Mouse (Mus musculus) cerebellum, adult 9-11 months (tissue): Measurements from ENCODE around the gene Zp2.

Experiments used
- DNase-seq: peaks from one replicate; pipeline ENCODE4 v3.0.0; 2022

The Zp2 gene

DNA sequence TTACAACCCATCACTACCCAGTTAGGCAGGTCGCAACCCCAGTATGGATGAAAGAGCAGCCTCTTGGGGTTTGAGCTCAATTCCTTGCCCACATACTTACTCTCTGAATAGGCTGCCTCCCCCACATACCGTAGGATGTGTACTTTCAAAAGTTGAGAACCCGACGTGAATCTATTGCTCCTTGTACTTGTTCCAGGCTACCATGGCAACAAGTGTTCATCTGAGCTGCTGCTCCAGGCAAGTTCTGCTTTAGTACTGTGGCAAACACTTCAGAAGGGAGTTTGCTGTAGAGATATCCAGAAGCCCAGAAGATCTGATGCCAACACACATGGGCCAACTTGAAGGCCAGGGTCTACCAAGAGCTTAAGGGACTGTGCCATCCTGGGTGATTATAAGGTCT lies 16.1 kb downstream of the Zp2 start:
- DNase-seq: no peak

DNA sequence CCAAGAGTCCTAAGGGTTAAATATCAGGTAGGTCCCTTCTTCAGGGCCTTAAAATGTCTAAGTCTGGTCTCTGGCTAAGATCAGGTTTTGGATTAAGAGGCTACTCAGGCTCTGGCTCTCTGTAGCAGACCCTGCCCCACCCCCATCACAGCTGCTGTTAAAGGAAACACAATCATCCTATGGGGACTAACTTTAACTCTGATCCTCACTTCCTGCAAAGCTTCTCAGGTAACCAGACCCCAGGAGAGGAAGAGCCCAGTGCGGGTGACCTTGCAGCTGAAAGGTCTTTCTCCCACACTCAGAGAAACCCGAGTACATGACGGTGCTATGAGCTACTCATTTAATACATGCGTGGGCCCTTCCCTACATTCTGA lies 17.4 kb downstream of the Zp2 start:
- no peak for DNase-seq

DNA sequence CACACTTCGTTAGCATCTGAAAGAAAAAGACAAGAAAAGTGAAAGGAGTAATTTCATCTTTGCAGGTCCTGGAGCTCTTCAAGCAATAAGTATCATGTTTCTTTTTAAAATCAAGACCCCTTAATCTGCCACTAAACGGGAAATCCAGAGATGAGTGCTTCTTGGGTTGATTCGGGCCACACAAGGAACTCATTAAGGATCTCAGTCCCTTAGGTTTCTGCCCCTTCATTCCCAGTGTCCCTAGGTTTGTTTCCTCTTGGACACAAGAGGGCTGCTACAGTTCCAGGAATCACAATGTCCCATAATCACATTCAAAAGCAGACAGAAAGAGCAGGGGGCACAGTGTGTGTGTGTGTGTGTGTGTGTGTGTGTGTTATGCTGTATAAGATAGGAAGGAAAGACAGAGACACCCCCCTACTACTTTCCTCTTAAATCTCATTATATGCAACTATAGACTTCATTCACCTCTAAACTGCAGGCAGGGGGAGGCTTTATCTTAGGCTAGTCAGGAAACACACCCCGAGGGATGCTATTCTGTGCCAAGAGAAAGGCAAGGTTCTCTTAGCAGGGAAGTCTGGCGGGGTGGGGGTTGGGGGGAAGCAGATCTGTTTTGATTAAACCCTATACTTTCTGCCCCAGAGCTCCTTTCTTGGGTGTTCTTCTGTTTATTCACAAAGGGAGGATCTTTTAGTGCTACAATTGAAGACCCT lies 18.0 kb downstream of the Zp2 start:
- DNase-seq: no peak

DNA sequence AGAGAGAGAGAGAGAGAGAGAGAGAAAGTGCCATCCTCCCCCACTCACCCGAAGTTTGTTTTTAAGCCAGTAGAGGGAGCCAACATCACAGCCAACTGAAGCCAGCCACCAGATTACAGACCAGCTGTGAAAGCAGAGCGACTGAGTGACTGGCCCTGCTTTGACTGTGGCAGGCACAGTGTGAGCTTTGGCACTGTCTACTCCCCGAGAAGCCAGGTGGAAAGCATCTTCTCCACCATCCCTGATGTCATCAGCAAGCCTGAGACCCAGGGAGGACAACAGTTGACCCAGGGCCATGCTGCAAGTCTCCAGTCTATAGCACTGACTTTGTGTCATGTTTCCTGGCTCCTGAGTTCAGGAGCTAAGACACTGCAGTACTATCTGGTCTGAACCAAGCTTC lies 20.2 kb downstream of the Zp2 start:
- peak; percentile 57 for DNase-seq

DNA sequence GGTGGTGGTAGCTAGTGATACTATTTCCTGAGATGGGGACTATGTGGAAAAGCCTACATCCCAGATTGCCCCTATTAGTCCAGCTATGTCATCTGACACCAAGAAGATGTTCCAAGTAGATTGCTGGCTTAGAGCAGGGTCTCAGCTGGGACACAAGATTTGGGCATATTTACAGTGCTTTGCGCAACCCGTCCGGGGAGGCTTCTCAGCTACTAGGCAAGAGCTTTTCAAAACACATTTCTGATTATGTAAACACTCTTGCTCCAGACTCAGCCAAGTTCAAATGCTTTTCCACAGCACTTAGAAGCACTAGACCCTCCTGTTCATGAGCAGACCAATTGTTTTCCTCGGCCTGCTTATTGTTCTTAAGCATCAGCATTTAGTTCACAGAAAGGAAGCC lies 21.3 kb downstream of the Zp2 start:
- DNase-seq: no peak

DNA sequence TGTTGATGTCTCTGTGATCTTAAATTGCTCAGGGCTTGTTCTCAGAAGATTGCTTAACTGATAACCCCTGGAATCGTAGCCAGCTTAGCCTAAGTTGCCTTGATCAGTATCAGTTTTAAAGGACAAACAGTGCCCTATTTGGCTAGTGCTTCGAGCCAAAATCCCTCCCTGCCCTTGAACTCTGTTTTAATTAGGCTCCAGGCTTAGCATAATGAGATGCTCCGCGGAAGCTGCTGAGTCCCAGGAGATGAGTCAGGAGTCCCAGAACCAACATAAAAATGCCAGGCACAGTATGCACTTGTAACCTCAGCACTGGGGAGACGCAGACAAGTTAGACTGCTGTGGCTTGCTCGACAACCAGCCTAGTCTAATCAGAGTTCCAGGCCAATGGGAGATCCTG lies 27.6 kb downstream of the Zp2 start:
- no peak for DNase-seq

DNA sequence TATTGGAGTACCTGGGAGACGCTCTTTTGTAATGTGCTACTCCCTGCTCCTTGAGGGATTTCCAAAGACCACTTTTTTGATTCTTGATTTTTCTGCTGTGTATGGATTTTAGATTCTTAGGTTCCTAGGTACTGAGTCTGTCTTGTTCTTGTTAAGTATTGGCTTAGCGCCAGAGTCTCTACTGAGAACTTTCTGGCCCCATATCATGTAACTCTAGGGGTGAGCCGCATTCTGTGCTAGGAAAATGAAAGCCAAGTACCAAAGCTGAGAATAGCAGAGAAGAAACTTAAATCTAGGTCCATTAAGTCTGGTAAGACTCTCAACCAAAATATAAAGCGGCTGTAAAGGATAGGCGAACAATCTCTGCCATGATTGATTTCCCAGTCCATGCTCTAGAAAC lies 28.1 kb downstream of the Zp2 start:
- no peak for DNase-seq

DNA sequence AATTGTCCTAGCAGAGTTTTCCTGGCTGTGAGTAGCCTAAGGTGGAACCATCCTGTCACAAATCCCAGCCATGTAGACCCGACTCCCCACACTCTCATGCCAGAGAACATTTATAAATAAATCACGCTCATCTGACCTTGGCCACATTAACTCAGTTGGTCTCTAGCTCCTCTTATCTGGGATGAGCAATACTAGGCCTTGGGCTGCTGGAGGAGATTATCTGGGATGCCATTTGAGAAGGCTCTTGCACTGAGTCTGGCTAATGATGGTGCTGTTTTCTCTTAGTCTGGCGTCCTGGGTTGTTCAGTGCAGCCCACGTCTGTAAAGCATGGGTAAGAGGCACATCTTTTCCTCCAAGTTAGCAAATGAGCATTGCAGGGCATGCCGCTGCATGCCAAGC lies 35.4 kb downstream of the Zp2 start:
- no peak for DNase-seq

DNA sequence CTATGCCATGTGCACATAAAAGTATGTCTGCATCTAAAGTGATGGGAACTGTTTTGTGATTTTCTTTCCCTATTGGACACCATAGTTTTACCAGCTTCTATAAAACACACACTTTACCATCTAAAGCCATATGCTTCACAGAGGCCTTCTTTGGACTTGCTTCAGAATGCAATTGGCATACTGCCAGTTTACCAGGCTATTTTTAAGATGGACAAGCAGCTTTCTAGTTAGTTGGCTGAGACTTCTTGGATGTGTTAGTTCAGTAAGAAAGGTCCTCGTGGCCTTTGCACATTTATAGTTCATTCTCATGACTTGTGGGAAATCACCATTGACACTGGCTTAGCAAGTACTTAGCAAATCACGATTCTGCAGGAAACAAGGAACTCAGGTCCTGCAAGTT lies 38.7 kb downstream of the Zp2 start:
- DNase-seq: peak; percentile 46

DNA sequence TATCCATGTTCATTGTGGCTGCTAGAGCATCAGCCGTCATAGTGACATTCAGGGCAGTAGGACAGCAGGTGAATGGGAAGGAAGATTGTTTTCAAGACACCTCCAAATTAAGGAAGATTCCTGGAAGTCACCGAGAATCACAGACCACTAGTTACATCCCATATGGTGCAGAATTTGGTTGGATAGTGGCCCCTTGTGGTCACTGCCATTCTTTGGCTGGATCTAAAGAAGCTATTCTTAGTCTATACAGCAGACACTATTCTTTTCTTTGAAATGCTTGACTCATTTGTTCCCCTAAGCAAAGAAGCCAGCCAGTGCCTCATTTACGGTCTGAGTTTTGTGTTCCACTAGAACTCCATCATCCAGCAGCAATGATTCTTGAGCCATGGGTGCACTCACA lies 40.1 kb downstream of the Zp2 start:
- no peak for DNase-seq

DNA sequence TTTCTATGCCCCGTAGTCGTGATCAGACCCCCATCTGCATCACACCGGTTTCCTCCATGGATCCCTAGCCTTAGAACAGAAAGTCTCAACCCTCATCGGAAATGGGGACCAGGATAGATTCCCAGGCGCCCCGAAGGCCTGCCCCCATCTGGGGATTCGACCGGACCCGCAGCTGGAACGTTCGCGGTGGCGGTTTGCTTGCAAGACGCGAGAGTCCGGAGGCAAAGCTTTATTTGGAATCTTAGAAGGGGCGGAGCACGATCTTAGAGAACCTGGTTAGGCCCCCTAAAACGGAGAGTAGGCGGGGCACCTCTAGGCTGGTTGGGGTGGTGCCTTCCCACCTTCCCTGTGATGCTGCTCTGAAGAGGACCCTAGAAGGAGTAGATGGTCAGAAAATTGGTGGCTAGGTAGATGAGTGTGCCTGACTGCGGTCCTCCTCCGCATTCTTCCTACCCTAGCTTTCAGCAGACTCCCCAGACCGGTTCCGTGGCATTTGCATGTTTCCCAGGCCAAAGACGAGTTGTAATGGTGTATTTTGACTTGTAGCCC lies 42.0 kb downstream of the Zp2 start:
- peak; percentile 30 for DNase-seq

DNA sequence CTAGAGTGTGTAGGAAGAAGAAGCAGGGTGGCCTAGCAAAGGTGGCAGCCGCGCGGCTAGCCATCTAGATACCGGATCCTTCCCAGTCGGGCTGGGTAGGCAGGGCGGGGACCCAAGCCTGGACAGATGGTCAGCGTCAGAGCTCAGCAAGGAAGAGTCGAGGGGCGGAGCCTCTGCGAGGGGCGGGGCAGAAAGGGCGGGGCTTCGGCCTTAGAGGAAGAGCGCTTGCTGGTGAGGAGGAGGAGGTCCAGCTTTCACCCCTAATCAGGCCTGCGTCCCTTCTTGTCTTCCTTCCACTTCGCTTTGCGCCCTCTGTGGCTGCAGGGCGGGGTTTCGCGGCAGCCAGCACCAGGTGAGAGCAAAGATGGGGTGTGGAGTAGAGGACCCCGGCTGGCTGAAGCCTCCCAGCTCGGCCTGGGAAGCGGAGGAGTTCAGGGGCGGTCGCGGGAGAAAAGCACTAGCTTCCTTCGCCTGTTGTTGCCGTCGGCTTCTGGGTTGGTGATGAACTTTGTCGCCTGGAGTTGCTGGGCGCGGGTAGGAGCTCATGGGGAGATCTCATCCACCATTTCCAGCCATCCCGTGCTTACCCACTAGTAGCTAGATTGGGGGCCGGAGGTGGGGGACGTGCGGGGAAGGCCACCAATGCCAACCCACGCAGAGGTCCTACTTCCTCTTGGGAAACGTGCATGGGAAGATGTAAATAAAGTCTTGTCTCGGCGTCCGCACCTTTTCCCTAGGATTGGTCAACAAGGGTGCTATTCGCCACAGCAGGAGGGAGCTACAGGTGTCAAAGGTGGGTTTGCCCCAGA lies 42.7 kb downstream of the Zp2 start, which contains the start of gene Tmem159:
TSS of gene Tmem159 (plus strand) at position 190 of the 809 bp plus-strand sequence.
- DNase-seq: peak; percentile 88

DNA sequence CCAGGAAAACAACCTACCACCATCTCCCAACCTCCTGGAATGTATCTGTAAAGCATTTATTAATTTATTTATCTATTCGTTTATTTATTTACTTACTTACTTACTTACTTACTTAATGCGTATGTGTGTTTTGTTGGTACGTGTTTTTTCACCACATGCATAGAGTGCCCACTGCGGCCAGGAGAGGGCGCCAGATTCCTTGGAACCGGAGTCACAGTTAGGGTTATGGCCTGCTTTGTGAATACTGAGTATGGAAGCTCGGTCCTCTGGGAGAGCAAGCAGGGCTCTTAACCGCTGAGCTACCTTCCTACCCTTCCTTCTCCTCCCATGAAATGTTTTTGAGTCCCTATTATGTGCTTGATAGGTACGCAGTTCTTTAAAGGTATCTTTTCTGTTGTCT lies 46.7 kb downstream of the Zp2 start:
- peak; percentile 47 for DNase-seq

DNA sequence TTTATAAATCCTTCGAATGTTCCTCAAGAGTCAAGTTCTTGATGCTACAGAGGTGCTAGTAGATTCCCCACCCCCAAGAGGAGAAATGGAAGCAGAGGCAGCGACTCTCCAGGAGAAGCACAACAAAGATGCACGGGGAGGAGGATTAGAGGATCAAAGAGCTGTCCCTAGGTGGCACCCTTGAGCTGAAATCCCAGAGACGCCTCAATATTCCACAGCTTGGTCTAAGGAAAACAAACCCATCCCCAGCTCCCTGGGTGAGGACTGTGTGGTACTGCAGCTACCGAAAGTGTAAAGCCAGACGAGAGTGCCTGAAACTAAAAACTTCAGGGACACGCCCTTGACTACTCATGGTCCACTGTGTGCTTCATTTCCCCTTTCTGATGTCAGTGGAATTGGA lies 47.2 kb downstream of the Zp2 start:
- DNase-seq: peak; percentile 49

DNA sequence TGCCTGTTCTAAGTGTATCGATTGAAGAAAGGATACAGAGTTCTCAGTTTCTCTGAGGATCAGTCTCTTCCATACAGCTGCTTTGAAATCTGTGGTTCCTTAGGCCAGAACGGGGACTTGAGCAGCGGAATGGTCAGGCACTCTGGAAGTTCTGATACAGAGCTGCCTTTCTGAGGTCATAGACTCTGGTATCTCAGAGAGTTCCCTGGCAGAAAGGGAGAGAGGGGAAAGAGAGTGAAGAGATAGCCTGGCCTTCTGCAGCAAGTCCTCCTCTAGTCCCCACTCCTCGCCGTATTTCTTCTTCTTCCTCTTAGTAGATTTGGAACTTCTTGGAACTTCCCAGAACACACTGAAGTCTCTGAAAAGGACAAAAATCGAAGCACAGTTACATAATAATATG lies 49.9 kb downstream of the Zp2 start, which contains the start of gene Dnah3:
TSS of gene Dnah3 (minus strand) at position 101 of the 400 bp plus-strand sequence.
- no peak for DNase-seq

DNA sequence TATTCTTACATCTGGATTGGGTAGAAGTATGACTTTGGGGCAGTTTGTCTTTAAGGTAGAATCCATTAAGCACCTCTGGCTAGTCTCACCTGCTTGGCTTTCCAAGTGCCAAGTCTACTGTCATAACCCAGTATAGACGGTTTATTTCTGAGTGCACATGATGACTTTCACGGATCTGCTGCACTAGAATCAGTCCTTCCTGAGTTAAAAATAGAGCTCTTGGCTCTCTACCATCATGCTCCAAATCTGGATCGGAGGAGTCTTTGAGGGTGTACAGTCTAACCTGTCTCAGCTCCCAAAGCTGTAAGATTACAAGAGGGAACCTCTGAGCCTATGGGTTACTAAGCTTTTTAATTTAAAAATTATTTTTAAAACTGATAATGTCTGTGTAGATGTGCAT lies 50.9 kb downstream of the Zp2 start:
- no peak for DNase-seq

DNA sequence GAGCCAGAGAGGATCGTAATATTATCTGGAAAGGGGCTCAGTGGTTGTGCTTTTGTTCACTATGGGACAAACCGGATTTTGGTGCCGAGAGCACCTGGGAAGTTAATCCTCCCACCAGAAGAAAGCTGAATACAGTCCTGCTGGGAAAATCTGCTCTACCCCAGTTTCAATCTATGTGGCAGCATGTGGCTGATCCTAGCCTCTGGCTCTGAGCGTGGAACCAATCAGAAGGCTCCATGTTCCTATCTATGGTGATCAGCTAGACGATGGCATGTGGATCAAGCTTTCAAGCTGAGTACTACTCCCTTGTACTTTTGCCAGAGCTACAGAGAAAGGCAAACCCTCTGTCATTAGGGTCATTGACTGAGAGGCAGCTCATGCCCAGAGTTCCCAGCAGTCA lies 52.1 kb downstream of the Zp2 start:
- no peak for DNase-seq

DNA sequence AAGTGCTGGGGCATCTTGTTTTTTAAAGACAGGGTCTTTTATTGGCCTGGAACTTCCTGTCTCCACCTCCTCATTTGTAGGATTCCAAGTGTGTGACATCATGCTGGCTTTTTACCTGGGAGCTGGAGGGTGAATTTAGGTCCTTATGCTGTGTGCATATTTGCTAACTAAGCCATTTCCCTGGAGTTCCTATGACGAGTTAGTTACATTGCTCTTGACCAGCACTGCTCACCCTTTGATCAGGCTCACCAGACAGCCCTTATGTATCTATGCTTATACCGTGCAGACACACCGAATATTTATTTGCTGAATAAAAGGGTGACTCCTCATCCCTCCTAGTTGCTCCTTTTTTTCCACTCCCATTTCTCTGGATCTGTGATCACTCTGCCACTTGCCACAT lies 64.9 kb downstream of the Zp2 start:
- no peak for DNase-seq
